Mouse (Mus musculus) intestine, embryonic 16.5 days (tissue): ENCODE results near the gene Nek9. TPM values are rescaled to one million over a fixed set of nuclear protein-coding genes. Genes with fewer than 3 reads are reported as not detected.

Experiments
- ATAC-seq: fragments of 200-750 bp; cut with Nextera tagmentation; 2 replicates; pipeline ENCODE4 v1.8.0; 2017; ENCODE audit warnings: moderate TSS enrichment, moderate library complexity
- H3K27ac ChIP-seq: fragments of 300-500 bp; sonication (generic); 2 replicates; pipeline ENCODE4 v1.5.1; 2014; ENCODE audit warnings: mild to moderate bottlenecking, low read length
- H3K27me3 ChIP-seq: fragments of 300-500 bp; sonication (generic); replicated peaks from 2 replicates; pipeline ENCODE4 v1.6.1; 2014; ENCODE audit warnings: low read length, control low read depth, mixed read lengths; ENCODE audit not compliant: control insufficient read depth, insufficient read depth
- H3K36me3 ChIP-seq: fragments of 300-500 bp; sonication (generic); 2 replicates; pipeline ENCODE4 v1.6.1; 2014; ENCODE audit warnings: low read length, control low read depth; ENCODE audit not compliant: control insufficient read depth, insufficient read depth
- H3K4me1 ChIP-seq: fragments of 300-500 bp; sonication (generic); 2 replicates; pipeline ENCODE4 v1.6.1; 2014; ENCODE audit warnings: low read length, control low read depth, mixed read lengths; ENCODE audit not compliant: control insufficient read depth, insufficient read depth
- H3K4me2 ChIP-seq: fragments of 300-500 bp; sonication (generic); 2 replicates; pipeline ENCODE4 v1.6.1; 2014; ENCODE audit warnings: low read depth, low read length, control low read depth
- H3K4me3 ChIP-seq: fragments of 300-500 bp; sonication (generic); 2 replicates; pipeline ENCODE4 v1.5.1; 2014; ENCODE audit warnings: mild to moderate bottlenecking, low read length
- H3K9ac ChIP-seq: fragments of 300-500 bp; sonication (generic); 2 replicates; pipeline ENCODE4 v1.6.1; 2014; ENCODE audit warnings: low read depth, low read length
- H3K9me3 ChIP-seq: fragments of 300-500 bp; sonication (generic); 2 replicates; pipeline ENCODE4 v1.6.1; 2016; ENCODE audit warnings: low read length, control low read depth; ENCODE audit not compliant: control insufficient read depth
- WGBS: fragments of 180-500 bp; shearing (Covaris S2); extraction: QIAGEN DNeasy Blood & Tissue Kit; methylation state at CpG from one replicate; pipeline ENCODE4 v1.1.7; 2014; 5-methylcytosine and 5-hydroxymethylcytosine counted together
- polyA plus RNA-seq: library from polyadenylated mRNA; unstranded; fragments of >200 nt; fragmentation: Nextera tagmentation; extraction: Ambion mirVana; gene quantifications from 2 replicates; pipeline ENCODE4 v1.2.1, GENCODE M21; 2015

Gene Nek9
- polyA plus RNA-seq, 1 experiment from 2014 or later, result 13.2 TPM

DNA sequence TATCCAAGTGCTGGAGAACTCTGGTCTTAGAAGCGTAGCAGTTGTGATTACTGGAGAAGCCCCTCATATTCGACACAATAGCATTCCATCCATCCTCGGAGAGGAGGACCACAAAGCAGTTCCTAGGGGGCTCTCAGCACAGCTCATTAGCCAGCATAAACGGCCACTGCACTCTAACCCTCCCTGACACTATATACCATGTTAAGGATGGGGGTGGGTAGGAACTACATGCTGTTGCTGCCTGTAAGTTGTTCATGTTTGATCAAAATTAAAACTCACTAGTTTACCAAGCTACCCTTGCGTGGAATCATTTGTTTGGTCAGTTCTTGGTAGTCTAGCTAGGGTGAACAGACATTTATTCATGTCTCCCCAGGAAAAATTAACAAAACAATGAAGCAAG is 62.9 kb downstream of the Nek9 start:
- no peaks in the 10 kb centered on the region for H3K9me3 ChIP-seq
- no peaks in the 10 kb centered on the region for H3K36me3 ChIP-seq
- no peak overlapping the region for H3K27ac ChIP-seq
- peaks cover 6% of the 10 kb centered on the region for H3K4me1 ChIP-seq
- no peak overlapping the region for H3K9ac ChIP-seq
- no peak overlapping the region for H3K4me3 ChIP-seq
- 81% methylated on average over 5 of the region's 5 CpGs for WGBS
- no peak for ATAC-seq
- H3K27me3 ChIP-seq, result no peaks in the 10 kb centered on the region
- no peak overlapping the region for H3K4me2 ChIP-seq

DNA sequence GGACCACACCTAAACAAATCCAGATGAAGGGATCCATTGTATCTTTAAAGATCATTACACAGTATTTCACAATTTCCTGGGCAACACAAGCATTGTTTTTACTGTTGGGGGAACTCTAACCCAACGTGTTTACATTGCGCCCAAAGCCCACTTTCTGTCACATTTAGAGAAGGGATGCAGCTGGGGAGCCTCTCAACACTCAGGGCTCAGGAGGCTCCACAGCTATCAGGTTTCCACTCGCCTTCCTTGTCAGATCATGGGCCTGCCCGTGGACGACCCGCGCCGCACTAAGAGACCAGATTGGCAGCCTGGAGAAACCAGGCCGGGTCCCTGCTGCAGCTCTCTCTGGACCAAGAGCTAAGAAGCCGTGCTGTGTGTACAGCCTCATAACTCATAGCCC is 65.7 kb downstream of the Nek9 start:
- no peaks in the 10 kb centered on the region for H3K9me3 ChIP-seq
- no peak for ATAC-seq

DNA sequence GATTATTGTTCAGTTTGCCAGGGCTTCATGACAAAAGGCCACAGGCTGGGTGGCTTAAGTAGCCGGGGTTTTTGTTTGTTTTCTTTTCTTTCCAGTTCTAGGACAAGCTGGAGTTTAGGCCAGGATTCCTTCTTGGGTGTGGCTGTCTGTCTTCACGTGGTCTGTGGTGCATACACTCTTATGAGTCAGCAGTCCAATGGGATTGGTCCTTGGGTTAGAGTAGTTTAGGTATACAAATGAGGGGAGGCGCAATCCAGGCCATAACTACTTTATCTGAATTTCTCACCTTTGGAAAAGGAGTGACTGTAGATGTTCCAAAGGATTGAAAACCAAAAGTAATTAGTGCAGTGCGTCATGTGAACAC is 67.3 kb downstream of the Nek9 start:
- no peak for ATAC-seq
- Histone ChIP-seq H3K36me3 (no peaks in the 10 kb centered on the region), H3K4me2 (no peak overlapping the region), H3K4me1 (peaks cover 3% of the 10 kb centered on the region; the same call in 1 of the 2 replicates), H3K27ac (no peak overlapping the region), H3K27me3 (no peaks in the 10 kb centered on the region), H3K9me3 (no peaks in the 10 kb centered on the region), H3K9ac (no peak overlapping the region), H3K4me3 (no peak overlapping the region)
- WGBS, result 70% methylated on average over 4 of the region's 4 CpGs

More for the DNA sequence above, 65.7 kb downstream of the Nek9 start:
- H3K4me3 ChIP-seq, result no peak overlapping the region
- no peaks in the 10 kb centered on the region for H3K27me3 ChIP-seq
- H3K27ac ChIP-seq, result 0 out of 2 replicates have a peak overlapping the region, but pooled peaks have one; percentile 6
- H3K36me3 ChIP-seq, result no peaks in the 10 kb centered on the region
- no peak overlapping the region for H3K9ac ChIP-seq
- WGBS, result 74% methylated on average over 10 of the region's 10 CpGs
- H3K4me2 ChIP-seq, result no peak overlapping the region
- peaks cover 3% of the 10 kb centered on the region; the same call in 1 of the 2 replicates for H3K4me1 ChIP-seq

DNA sequence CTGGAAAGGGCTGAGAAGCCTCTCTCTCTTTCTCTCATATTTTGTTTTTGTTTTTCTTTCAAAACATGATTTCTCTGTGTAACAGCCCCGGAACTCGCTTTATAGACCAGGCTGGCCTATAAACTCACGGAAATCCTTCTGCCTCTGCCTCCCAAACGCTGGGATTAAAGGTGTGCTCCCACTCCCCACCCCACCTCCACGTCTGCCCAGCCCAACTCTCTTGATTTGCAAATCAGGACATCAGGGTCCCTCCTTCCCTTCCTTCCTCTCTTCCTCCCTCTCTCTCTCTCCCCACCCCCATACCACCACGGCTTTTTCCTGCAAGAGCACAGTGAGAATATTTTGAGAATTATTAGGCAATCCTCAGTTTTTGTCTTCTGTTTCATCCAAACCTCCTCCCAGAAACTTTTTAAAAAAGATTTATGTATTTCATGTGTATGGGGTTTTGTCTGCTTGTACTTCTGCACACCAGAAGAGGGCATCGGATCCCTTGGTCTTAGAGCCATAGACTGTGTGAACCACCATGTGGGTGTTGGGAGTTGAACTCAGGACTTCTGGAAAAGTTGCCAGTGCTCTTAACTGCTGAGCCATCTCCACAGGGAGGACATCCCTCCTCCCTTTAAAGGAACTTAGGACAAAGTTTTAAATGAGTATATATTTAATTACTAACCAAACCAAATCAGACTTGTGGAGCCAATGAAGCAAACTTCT is 67.9 kb downstream of the Nek9 start:
- Histone ChIP-seq H3K4me1 (peaks cover 3% of the 10 kb centered on the region; the same call in 1 of the 2 replicates), H3K27me3 (no peaks in the 10 kb centered on the region), H3K4me3 (no peak overlapping the region), H3K36me3 (no peaks in the 10 kb centered on the region), H3K9ac (no peak overlapping the region), H3K4me2 (no peak overlapping the region), H3K9me3 (no peaks in the 10 kb centered on the region), H3K27ac (no peak overlapping the region)
- no peak for ATAC-seq
- 73% methylated on average over 7 of the region's 7 CpGs for WGBS

DNA sequence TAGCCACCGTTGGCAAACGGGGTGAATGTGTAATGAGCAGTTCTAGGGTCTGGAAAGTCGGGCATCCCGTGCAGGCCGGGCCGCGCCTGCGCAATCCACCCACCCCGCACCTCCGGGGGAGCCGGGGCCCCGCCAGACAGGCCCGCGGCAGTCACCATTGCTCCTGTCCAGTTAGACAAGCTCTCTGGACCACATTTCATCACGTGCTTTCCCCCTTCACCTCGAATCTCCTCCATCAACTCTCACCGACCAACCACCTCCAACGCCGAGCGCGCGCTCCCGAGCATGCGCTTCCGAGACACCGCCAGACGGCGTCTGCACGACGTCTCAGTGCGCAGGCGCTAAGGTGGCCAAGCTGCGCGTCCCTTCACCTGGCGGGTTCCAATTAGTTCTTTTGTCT is 68.8 kb downstream of the Nek9 start, which contains the start of gene Mlh3:
Gene Mlh3 (minus strand): TSS at position 281 of the 400 bp plus-strand sequence.
- peak within 1 kb of the TSS; percentile 67 for H3K4me3 ChIP-seq
- peak; percentile 93 for ATAC-seq
- H3K36me3 ChIP-seq, result no peaks in the 10 kb centered on the region
- peak within 1 kb of the TSS; percentile 78 for H3K4me2 ChIP-seq
- WGBS, result 1% methylated on average over 35 of the region's 35 CpGs
- H3K4me1 ChIP-seq, result peaks cover 3% of the 10 kb centered on the region; the same call in 1 of the 2 replicates
- peak within 1 kb of the TSS; percentile 69 for H3K27ac ChIP-seq
- no peaks in the 10 kb centered on the region for H3K9me3 ChIP-seq
- H3K9ac ChIP-seq, result peak within 1 kb of the TSS; percentile 78
- no peaks in the 10 kb centered on the region for H3K27me3 ChIP-seq

DNA sequence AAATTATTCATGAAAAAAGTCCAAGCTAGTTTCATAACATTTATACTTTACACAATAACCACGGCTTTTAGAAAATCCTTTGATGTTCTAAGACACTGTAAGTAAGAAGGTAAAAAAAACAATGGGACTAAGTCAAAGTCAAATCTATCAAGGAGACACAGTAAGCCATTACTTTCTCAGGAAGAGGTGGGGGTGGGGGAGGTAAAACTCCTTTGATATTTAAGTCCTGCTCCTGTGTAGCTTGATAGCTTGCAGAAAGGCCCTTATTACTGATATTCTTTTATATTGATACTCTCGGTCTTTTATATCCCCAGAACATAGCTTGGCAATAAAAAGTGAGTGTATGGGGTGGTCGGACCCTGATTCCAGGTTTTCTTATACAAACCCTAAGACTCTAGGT is 69.3 kb downstream of the Nek9 start:
- no peaks in the 10 kb centered on the region for H3K36me3 ChIP-seq
- 53% methylated on average over 3 of the region's 3 CpGs for WGBS
- H3K4me1 ChIP-seq, result peaks cover 3% of the 10 kb centered on the region; the same call in 1 of the 2 replicates
- H3K27me3 ChIP-seq, result no peaks in the 10 kb centered on the region
- peak overlapping the region; percentile 78 for H3K4me2 ChIP-seq
- no peak overlapping the region for H3K27ac ChIP-seq
- peak; percentile 6; the same call in 1 of the 2 replicates for ATAC-seq
- H3K9ac ChIP-seq, result peak overlapping the region; percentile 78
- no peaks in the 10 kb centered on the region for H3K9me3 ChIP-seq
- peak overlapping the region; percentile 67 for H3K4me3 ChIP-seq

DNA sequence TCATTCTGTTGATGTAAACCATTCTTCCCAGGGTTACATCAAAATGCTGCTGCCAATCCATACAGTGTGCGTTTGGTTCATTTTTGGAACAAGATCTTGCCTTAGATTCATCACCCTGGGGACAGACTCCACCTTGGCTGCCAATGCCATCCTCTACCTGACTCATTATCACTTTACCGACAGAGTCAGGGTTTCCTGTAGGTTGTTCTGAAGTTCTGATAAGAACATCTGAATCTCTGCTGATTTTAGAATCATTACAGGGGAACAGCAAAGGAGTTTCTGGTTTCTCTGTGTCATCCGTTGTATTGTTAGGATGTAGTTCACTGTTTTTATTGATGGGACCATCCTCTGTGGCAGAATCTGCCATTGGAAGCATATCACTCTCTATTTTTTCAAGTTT is 72.9 kb downstream of the Nek9 start:
- no peak overlapping the region for H3K27ac ChIP-seq
- H3K4me2 ChIP-seq, result no peak overlapping the region
- no peak overlapping the region for H3K4me3 ChIP-seq
- H3K36me3 ChIP-seq, result no peaks in the 10 kb centered on the region
- 86% methylated on average over 3 of the region's 3 CpGs for WGBS
- peaks cover 4% of the 10 kb centered on the region; the same call in 1 of the 2 replicates for H3K4me1 ChIP-seq
- H3K9ac ChIP-seq, result no peak overlapping the region
- H3K27me3 ChIP-seq, result no peaks in the 10 kb centered on the region
- ATAC-seq, result no peak
- H3K9me3 ChIP-seq, result no peaks in the 10 kb centered on the region

DNA sequence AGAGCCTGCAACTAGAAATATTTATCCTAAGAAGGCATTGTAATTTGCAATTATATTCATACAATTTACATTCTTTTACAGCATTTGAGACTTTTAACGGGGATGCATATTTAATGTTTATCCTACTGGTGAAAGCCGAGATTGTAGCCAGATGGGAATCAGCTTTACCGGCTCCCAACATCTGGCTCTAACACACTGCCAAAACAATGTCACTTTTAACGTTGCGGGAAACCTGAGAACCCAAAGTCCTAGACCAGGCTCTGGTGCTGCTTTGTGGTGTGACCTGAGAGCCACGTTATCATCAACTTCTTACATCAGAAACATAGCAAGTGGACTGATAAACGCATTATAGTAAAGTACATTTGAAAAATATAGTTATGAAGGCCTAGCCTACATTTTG is 74.2 kb downstream of the Nek9 start:
- no peak overlapping the region for H3K27ac ChIP-seq
- ATAC-seq, result no peak
- 44% methylated on average over 7 of the region's 7 CpGs for WGBS

DNA sequence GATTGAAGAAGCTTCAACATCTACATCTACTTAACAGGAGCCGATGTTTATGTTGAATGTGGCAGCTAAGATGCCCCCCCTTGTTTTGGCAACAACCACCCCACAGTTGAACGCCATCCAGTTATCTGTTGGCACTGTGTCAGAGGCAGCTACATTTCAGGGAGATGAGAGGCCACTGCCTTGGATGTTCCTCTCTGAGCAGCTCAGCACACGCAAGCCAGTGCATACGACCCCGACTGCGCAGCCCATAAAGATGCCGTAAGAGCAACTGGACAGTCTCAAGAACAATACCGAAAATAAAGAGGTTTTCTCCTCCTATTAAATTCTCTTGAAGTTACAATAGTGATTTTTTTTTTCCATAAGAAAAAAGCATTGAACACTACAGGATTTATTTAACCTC is 74.6 kb downstream of the Nek9 start:
- Histone ChIP-seq H3K27ac (no peak overlapping the region), H3K9ac (no peak overlapping the region), H3K9me3 (no peaks in the 10 kb centered on the region), H3K4me2 (no peak overlapping the region), H3K4me3 (no peak overlapping the region), H3K4me1 (peaks cover 4% of the 10 kb centered on the region; the same call in 1 of the 2 replicates), H3K27me3 (no peaks in the 10 kb centered on the region), H3K36me3 (no peaks in the 10 kb centered on the region)
- WGBS, result 61% methylated on average over 8 of the region's 8 CpGs
- ATAC-seq, result no peak

More for the DNA sequence above, 74.2 kb downstream of the Nek9 start:
- Histone ChIP-seq H3K36me3 (no peaks in the 10 kb centered on the region), H3K27me3 (no peaks in the 10 kb centered on the region), H3K9me3 (no peaks in the 10 kb centered on the region), H3K9ac (no peak overlapping the region), H3K4me2 (no peak overlapping the region), H3K4me3 (no peak overlapping the region), H3K4me1 (peaks cover 4% of the 10 kb centered on the region; the same call in 1 of the 2 replicates)
